Mouse (Mus musculus): Measurements from ENCODE around the gene Ptprd. TPM values are rescaled to one million over a fixed set of nuclear protein-coding genes. Genes with fewer than 3 reads are reported as not detected.

The Ptprd gene
- polyA plus RNA-seq, 1 experiment from 2014 or later, result 14.9 TPM

DNA sequence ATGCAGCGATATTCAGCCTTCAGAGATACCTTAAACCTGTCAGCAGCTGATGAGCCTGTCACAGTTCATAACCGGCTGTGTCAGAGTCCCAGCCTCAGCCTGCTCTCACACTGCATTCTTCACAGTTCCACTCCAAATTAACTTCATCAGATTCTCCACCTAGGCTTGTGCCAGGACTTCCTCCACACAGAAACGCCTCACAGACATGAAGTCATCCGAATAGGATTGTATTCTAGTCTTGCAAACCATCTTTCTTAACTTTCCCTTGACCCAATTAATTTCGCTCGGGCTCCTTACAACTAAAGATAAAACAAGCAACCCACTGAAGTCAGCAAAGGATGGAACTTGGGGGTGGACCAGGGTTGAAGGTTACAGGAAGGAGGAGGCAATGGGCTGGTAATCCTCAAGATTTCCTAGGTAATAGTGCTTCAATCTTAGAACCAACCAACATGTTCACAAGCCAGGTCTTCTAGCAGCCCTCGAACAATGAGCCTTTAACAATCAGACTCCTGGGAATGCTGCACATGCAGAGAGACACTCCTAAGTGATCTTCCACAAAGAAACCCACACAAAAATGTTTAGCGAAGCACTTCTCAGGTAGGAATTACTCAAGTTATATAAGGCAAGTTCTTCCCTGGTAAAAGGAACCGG lies 758 bp downstream of the Ptprd start:
- H3K9ac ChIP-seq (replicated peaks; ENCODE audit: low read depth), result no peak overlapping the region
- ATAC-seq (no peak), DNase-seq (ENCODE audit: low spot score) (no peak)
- WGBS, result 26% methylated on average over 9 of the region's 9 CpGs
- 0 out of 2 replicates have a peak, but pooled peaks cover 2% of the 10 kb centered on the region for H3K27me3 ChIP-seq (replicated peaks; ENCODE audit: insufficient read depth, low read length)
- TF ChIP-seq CTCF (IDR thresholded peaks at IDR 0.05) (no peak), EP300 (IDR thresholded peaks at IDR 0.05) (no peak)
- H3K36me3 ChIP-seq (ENCODE audit: insufficient read depth, low read length), result no peaks in the 10 kb centered on the region
- H3K4me2 ChIP-seq (replicated peaks; ENCODE audit: low read depth, low read length), result no peak overlapping the region
- no peaks in the 10 kb centered on the region for H3K4me1 ChIP-seq (ENCODE audit: insufficient read depth, low read depth, low read length)
- no peaks in the 10 kb centered on the region for H3K9me3 ChIP-seq (ENCODE audit: low read length)
- H3K27ac ChIP-seq (ENCODE audit: low read length), result no peak overlapping the region
- H3K4me3 ChIP-seq (ENCODE audit: low read depth, low read length), result no peak overlapping the region

DNA sequence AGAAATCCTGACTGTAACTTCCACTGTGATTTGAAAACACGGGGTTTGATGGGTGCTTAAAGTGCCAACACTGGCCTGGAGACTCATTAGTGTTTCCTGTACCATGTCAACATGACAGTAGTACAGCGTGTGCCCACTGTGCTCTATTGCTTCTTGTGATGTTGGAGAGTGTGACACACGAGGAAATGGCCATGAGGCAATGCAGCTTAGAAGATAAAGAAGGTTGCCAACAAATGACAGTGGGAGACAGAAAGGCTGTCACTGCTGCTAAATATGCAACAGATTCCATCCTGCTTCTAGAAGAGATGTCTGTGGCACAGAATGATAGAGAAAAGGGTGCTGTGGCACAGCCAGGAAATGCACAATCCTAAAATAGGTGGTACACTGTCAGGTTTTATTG lies 6.7 kb downstream of the Ptprd start:
- no peak overlapping the region for H3K27ac ChIP-seq (ENCODE audit: low read length)
- H3K9ac ChIP-seq (replicated peaks; ENCODE audit: low read depth), result no peak overlapping the region
- 36% methylated on average over 3 of the region's 3 CpGs for WGBS

DNA sequence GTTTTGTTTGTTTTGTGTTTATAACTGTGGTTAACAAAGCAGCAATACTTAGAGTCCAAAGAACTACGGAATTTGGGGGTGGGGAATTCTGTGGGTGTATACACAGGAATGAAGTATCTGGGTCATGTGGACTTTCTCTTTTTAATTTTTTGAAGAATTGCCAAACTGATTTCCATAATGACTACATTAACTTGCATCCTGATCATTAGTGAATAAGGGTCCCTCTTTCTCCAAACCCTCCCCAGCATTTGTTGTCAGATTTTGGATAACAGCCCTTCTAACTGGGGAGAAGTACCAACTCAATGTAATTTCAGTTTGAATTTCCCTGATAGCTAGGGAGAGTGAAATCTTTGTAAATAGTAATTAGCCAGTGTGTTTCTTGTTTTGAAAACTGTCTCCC lies 43.3 kb downstream of the Ptprd start:
- no peak overlapping the region for H3K27ac ChIP-seq (ENCODE audit: low read length)
- no peaks in the 10 kb centered on the region for H3K27me3 ChIP-seq (replicated peaks; ENCODE audit: insufficient read depth, low read length)
- H3K36me3 ChIP-seq (ENCODE audit: insufficient read depth, low read length), result no peaks in the 10 kb centered on the region
- no peak overlapping the region for H3K4me3 ChIP-seq (ENCODE audit: low read depth, low read length)
- TF ChIP-seq CTCF (IDR thresholded peaks at IDR 0.05) (no peak), EP300 (IDR thresholded peaks at IDR 0.05) (no peak)
- no peak overlapping the region for H3K9ac ChIP-seq (replicated peaks; ENCODE audit: low read depth)
- ATAC-seq (no peak), DNase-seq (ENCODE audit: low spot score) (no peak)
- WGBS, result 72% methylated on average over 1 of the region's 1 CpGs
- no peak overlapping the region for H3K4me2 ChIP-seq (replicated peaks; ENCODE audit: low read depth, low read length)
- no peaks in the 10 kb centered on the region for H3K4me1 ChIP-seq (ENCODE audit: insufficient read depth, low read depth, low read length)
- no peaks in the 10 kb centered on the region for H3K9me3 ChIP-seq (ENCODE audit: low read length)

More for the DNA sequence above, 6.7 kb downstream of the Ptprd start:
- H3K27me3 ChIP-seq (replicated peaks; ENCODE audit: insufficient read depth, low read length), result no peaks in the 10 kb centered on the region
- H3K4me2 ChIP-seq (replicated peaks; ENCODE audit: low read depth, low read length), result no peak overlapping the region
- no peak for TF ChIP-seq EP300 (IDR thresholded peaks at IDR 0.05)
- no peak for TF ChIP-seq CTCF (IDR thresholded peaks at IDR 0.05)
- H3K4me3 ChIP-seq (ENCODE audit: low read depth, low read length), result no peak overlapping the region
- no peaks in the 10 kb centered on the region for H3K4me1 ChIP-seq (ENCODE audit: insufficient read depth, low read depth, low read length)
- DNase-seq (ENCODE audit: low spot score) (no peak), ATAC-seq (no peak)
- no peaks in the 10 kb centered on the region for H3K9me3 ChIP-seq (ENCODE audit: low read length)
- no peaks in the 10 kb centered on the region for H3K36me3 ChIP-seq (ENCODE audit: insufficient read depth, low read length)

DNA sequence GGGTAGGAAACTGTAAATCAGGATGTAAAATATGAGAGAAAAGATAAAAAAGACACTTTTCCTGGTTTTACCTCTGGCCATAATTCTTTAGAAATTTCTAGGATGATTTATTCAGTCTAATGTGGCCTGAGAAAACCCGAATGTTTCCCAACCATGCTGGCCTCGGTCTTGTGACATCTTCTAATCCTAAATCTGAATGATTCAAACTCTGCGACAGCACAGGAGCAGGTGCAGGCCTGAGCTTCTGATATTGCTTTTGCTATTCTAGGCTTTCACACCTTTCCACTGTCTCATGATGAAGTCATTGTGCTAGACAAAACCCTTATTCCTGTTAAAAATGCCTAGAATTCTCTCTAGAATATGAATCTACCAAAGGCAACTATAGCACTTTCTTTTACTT lies 51.3 kb downstream of the Ptprd start:
- Histone ChIP-seq H3K4me2 (replicated peaks; ENCODE audit: low read depth, low read length) (no peak overlapping the region), H3K9ac (replicated peaks; ENCODE audit: low read depth) (no peak overlapping the region), H3K4me3 (ENCODE audit: low read depth, low read length) (no peak overlapping the region), H3K9me3 (ENCODE audit: low read length) (no peaks in the 10 kb centered on the region), H3K27ac (ENCODE audit: low read length) (no peak overlapping the region), H3K27me3 (replicated peaks; ENCODE audit: insufficient read depth, low read length) (no peaks in the 10 kb centered on the region), H3K4me1 (ENCODE audit: insufficient read depth, low read depth, low read length) (no peaks in the 10 kb centered on the region), H3K36me3 (ENCODE audit: insufficient read depth, low read length) (no peaks in the 10 kb centered on the region)
- 70% methylated on average over 3 of the region's 3 CpGs for WGBS
- DNase-seq (ENCODE audit: low spot score) (no peak), ATAC-seq (no peak)
- no peak for TF ChIP-seq EP300 (IDR thresholded peaks at IDR 0.05)
- no peak for TF ChIP-seq CTCF (IDR thresholded peaks at IDR 0.05)

DNA sequence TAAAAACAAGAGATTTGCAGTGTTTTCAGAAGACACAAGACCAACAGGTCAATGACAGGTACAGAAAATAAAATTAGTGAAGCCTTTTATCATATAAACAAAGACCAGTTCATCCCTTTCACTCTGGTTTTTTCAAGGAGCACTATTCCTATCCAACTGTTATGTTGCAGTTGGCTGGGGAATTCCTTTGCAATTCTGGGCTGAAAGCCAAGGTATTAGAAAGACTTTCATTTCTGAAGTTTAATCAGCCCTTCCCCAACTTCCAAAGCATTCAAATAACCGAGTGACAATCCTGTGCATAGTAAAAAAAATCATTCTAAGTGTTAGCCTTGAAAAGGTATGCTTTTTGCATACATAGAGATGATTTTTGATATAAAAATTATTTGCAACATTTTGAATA lies 61.2 kb downstream of the Ptprd start:
- H3K4me3 ChIP-seq (ENCODE audit: low read depth, low read length), result no peak overlapping the region
- H3K9me3 ChIP-seq (ENCODE audit: low read length), result no peaks in the 10 kb centered on the region
- WGBS, result 9% methylated on average over 1 of the region's 1 CpGs
- H3K9ac ChIP-seq (replicated peaks; ENCODE audit: low read depth), result no peak overlapping the region
- DNase-seq (ENCODE audit: low spot score), result no peak
- H3K4me2 ChIP-seq (replicated peaks; ENCODE audit: low read depth, low read length), result no peak overlapping the region
- TF ChIP-seq CTCF (IDR thresholded peaks at IDR 0.05) (no peak), EP300 (IDR thresholded peaks at IDR 0.05) (no peak)
- no peaks in the 10 kb centered on the region for H3K4me1 ChIP-seq (ENCODE audit: insufficient read depth, low read depth, low read length)
- H3K27ac ChIP-seq (ENCODE audit: low read length), result no peak overlapping the region
- ATAC-seq, result no peak
- H3K36me3 ChIP-seq (ENCODE audit: insufficient read depth, low read length), result no peaks in the 10 kb centered on the region
- no peaks in the 10 kb centered on the region for H3K27me3 ChIP-seq (replicated peaks; ENCODE audit: insufficient read depth, low read length)

DNA sequence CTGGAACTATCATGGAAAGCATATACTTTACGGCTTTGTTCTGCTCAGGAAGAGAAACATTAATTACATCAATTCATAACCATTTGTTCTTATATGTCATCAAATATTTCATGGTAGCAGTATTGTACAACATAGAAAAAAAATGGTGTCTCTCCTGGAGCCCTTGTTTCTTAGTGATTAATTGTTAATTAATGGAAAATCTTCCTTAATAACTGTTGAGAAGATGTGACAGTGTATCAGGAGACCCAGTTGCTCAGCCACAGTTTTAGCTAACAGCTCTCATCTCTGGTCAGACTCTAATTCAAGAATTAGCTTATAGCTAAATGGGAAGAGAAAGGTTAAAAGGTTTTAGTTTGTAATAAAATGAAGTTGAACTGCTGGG lies 69.0 kb downstream of the Ptprd start:
- H3K4me1 ChIP-seq (ENCODE audit: insufficient read depth, low read depth, low read length), result no peaks in the 10 kb centered on the region
- DNase-seq (ENCODE audit: low spot score) (peak; percentile 2), ATAC-seq (no peak)
- H3K4me2 ChIP-seq (replicated peaks; ENCODE audit: low read depth, low read length), result no peak overlapping the region
- TF ChIP-seq CTCF (IDR thresholded peaks at IDR 0.05) (no peak), EP300 (IDR thresholded peaks at IDR 0.05) (no peak)
- H3K9ac ChIP-seq (replicated peaks; ENCODE audit: low read depth), result no peak overlapping the region
- no peaks in the 10 kb centered on the region for H3K36me3 ChIP-seq (ENCODE audit: insufficient read depth, low read length)
- no peak overlapping the region for H3K4me3 ChIP-seq (ENCODE audit: low read depth, low read length)
- H3K27ac ChIP-seq (ENCODE audit: low read length), result no peak overlapping the region
- H3K9me3 ChIP-seq (ENCODE audit: low read length), result no peaks in the 10 kb centered on the region
- WGBS, result 81% methylated on average over 1 of the region's 1 CpGs
- no peaks in the 10 kb centered on the region for H3K27me3 ChIP-seq (replicated peaks; ENCODE audit: insufficient read depth, low read length)

Data from lung, postnatal 0 days (tissue).